Mouse (Mus musculus) Patski (cell line): ENCODE measurements around the gene Nosip. TPM values are rescaled to one million over a fixed set of nuclear protein-coding genes. Genes with fewer than 3 reads are reported as not detected.
"Not testable (repeated sequence)": the region's sequence is repeated elsewhere in the genome, so short reads cannot be mapped to it uniquely, and the experiment has no call there.

Experiments
- ATAC-seq: fragments of 100-300 bp; one replicate; pipeline ENCODE4 v1.8.0; 2021
- CTCF ChIA-PET: fragments of 350-600 bp; sonication (Branson Sonifier 250); formaldehyde crosslinking; loops from one replicate; lab custom pipeline; 2022; ENCODE audit warnings: inconsistent platforms; lab: Charles Lee
- POLR2A ChIA-PET: fragments of 350-600 bp; sonication (Branson Sonifier 250); formaldehyde crosslinking; loops from one replicate; lab custom pipeline; 2022; ENCODE audit warnings: antibody characterized with exemption, inconsistent platforms; lab: Charles Lee
- DNase-seq: peaks from one replicate; pipeline ENCODE4 v3.0.0-alpha.2; 2011; ENCODE audit warnings: low read depth, low spot score
- H3K27me3 ChIP-seq: fragments of 371-371 bp; one replicate; pipeline ENCODE4 v1.5.1; 2021
- CTCF ChIP-seq: fragments of 100-300 bp; IDR thresholded peaks from one replicate; pipeline ENCODE4 v1.5.1; 2021
- in situ Hi-C: fragments of 300-500 bp; cut with MboI; formaldehyde crosslinking; loops from 3 replicates; pipeline ENCODE4 v1.11.1; 2018; ENCODE audit warnings: low pct_unique_long_range_greater_than_20kb, mixed read lengths
- polyA plus RNA-seq: library from polyadenylated mRNA; unstranded; gene quantifications from one replicate; pipeline ENCODE4 v1.2.3, GENCODE M21; 2021

Gene Nosip
- polyA plus RNA-seq, 1 experiment from 2014 or later = 77.4 TPM

- H3K27me3 ChIP-seq = no peaks in the 10 kb centered on the region
- TF ChIP-seq CTCF = no peak
- ChIA-PET POLR2A (interaction anchor here (1.7 kb wide), 1 partner anchor 40 kb away, joined by 5 read pairs; no protein-coding TSS in a partner anchor), CTCF (interaction anchor here (0.9 to 1.8 kb wide), 2 partner anchors 8 to 18 kb away, joined by 3 to 5 read pairs; no protein-coding TSS in a partner anchor)
- DNase-seq (no peak), ATAC-seq (no peak)
- in situ Hi-C loops = no loop called here
Measured at GRCm38 (mm10) chr7:45019031-45019571, 43.1 kb upstream of the Nosip start.

DNA sequence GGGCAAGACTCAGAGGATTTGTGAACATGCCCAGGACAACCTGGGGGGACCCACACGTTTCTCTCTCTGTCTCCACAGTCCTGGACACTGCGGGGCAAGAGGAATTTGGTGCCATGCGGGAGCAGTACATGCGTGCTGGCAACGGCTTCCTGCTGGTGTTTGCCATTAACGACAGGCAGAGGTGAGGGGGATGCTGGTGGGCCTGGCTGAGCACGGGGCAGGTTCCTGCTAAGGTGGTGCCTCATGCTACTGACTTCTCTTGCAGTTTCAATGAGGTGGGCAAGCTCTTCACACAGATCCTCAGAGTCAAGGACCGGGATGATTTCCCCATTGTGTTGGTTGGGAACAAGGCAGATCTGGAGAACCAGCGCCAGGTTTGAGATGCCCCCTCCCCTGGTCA lies 42.0 kb upstream of the Nosip start:
- H3K27me3 ChIP-seq = no peaks in the 10 kb centered on the region
- in situ Hi-C loops = no loop called here
- ATAC-seq = no peak
- CTCF ChIA-PET = no interaction called here
- no peak for TF ChIP-seq CTCF
- POLR2A ChIA-PET = no interaction called here
- no peak for DNase-seq

DNA sequence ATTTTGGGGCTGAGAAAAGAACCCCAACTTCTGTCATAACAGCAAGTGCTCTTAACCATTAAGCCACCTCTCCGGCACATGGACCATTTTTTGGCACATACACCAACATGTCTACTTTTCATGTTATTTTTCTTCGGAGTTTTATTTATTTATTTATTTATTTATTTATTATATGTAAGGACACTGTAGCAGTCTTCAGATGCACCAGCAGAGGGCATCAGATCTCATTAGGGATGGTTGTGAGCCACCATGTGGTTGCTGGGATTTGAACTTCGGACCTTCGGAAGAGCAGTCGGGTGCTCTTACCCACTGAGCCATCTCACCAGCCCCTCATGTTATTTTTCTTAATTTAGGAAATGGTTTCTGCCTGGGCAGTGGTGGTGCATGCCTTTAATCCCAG lies 38.5 kb upstream of the Nosip start:
- CTCF ChIA-PET, H3K27me3 ChIP-seq, in situ Hi-C loops, DNase-seq, ATAC-seq: not testable (repeated sequence)
- POLR2A ChIA-PET = interaction anchor here (0.7 kb wide), 1 partner anchor 42 kb away, joined by 3 read pairs; no protein-coding TSS in a partner anchor

GRCm38 (mm10) chr7:45024281-45025248 lies 37.7 kb upstream of the Nosip start:
- DNase-seq = no peak
- no peaks in the 10 kb centered on the region for H3K27me3 ChIP-seq
- no peak for TF ChIP-seq CTCF
- POLR2A ChIA-PET = interaction anchor here (0.7 kb wide), 1 partner anchor 41 kb away, joined by 3 read pairs; no protein-coding TSS in a partner anchor
- CTCF ChIA-PET = no interaction called here
- no peak for ATAC-seq
- in situ Hi-C loops = no loop called here

DNA sequence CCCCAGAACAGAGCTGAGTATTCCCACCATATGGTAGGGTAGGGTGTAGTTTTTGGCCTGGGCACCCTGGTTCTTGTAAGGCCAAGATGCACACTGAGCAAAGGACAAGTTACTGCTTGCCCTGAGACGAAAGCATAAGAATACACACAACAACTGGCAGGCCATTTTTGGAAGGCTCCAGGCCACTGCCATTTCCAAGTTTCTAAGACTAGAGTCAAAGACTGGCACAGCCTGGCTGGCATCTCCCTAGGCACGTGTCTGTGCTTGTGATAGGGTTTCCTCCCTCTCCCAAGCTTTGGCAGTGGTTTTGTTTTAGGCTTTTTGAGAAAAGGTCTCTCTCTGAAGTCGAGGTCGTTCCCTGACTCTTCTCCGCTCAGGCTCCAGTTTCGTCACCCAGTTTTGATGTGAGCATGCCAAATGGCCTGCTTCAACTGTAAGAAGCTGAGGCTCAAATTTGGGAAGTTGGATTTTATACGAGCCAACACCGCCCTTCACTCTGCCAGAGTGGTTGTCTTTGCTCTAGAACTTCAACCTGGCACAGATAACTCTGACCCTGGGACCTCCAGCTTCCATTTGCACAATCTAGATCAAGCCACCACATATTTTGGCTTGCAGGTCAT lies 36.5 kb upstream of the Nosip start:
- POLR2A ChIA-PET = no interaction called here
- CTCF ChIA-PET = no interaction called here
- TF ChIP-seq CTCF = no peak
- ATAC-seq = no peak
- DNase-seq = no peak
- H3K27me3 ChIP-seq = no peaks in the 10 kb centered on the region
- in situ Hi-C loops = no loop called here

DNA sequence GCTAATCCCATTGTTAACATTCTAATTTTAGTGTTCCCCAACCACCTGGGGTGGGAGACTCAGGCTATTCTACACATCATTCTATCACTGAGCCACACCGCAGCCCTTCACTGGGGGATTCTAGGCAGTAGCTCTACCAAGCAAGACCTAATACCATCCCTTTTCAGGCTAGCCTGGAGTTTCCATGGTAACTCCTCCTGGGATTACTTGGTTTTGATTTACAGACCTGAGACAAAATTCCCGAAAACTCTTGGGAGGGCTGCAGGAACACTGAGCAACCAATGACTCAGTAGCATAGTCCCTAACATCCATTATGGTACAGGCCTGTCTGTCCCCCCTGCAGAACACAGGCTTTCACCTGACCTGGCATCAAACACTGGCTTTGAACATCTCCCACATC lies 36.0 kb upstream of the Nosip start:
- ATAC-seq = no peak
- CTCF ChIA-PET = interaction anchor here (1.3 to 1.5 kb wide), 2 partner anchors 8 to 12 kb away, joined by 5 read pairs; partner anchors contain the start of gene Rras
- no peak for TF ChIP-seq CTCF
- POLR2A ChIA-PET = no interaction called here
- in situ Hi-C loops = no loop called here
- no peaks in the 10 kb centered on the region for H3K27me3 ChIP-seq
- no peak for DNase-seq

GRCm38 (mm10) chr7:45027761-45028160 lies 34.5 kb upstream of the Nosip start:
- DNase-seq (no peak), ATAC-seq (no peak)
- no peaks in the 10 kb centered on the region for H3K27me3 ChIP-seq
- TF ChIP-seq CTCF = no peak
- in situ Hi-C loops = no loop called here
- POLR2A ChIA-PET = no interaction called here
- CTCF ChIA-PET = interaction anchor here (0.6 to 2.7 kb wide), 3 partner anchors 8 to 10 kb away, joined by 3 to 8 read pairs (median 5); partner anchors contain the start of gene Rras

DNA sequence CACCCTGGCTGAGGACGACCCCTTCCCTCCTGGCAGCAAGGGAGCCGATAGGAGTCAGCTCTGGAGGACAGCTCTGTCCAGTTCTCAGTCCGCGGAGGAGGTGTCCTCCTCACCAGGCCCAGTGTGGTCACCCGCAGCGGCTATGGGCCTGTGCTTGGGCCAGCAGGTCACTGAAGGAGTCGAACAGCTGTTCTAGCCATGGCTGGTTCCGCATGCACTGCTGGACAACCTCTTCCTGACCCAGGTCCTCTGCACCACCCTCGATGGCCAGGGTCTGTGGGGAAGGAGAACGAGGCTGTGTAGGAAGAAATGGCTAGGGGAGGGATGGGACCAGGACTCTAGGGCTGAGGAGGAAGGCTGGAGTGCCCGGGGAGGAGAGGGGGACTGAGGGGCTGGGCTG lies 33.9 kb upstream of the Nosip start:
- no peaks in the 10 kb centered on the region for H3K27me3 ChIP-seq
- DNase-seq (no peak), ATAC-seq (no peak)
- CTCF ChIA-PET = interaction anchor here (2.7 kb wide), 1 partner anchor 10 kb away, joined by 8 read pairs; the partner anchor contains the start of gene Rras
- POLR2A ChIA-PET = no interaction called here
- TF ChIP-seq CTCF = no peak
- in situ Hi-C loops = no loop called here

DNA sequence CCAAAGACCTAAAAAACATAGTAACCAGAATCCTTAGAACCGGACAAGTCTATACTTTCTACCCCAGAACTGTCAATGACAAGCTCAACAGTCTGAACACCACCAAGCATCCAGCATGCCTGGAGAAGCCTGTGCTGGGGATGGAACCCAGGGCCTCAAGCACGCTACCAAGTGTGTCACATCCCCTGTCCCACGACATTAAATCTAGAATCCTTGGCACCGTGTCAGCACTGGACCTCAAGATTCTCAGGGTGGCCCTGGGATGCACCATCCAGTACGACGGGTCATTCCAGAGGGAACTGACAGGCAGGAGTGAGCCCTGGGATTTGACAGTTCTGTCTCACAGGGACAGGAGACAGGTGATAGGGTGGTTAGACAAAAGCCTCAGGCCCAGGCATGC lies 32.2 kb upstream of the Nosip start:
- ChIA-PET CTCF (interaction anchor here (1.1 to 2.7 kb wide), 4 partner anchors 10 to 29 kb away, joined by 3 to 8 read pairs (median 4); partner anchors contain the start of gene Rras), POLR2A (interaction anchor here (1.2 kb wide), 1 partner anchor 18 kb away, joined by 3 read pairs; no protein-coding TSS in a partner anchor)
- no peaks in the 10 kb centered on the region for H3K27me3 ChIP-seq
- TF ChIP-seq CTCF = no peak
- in situ Hi-C loops = no loop called here
- no peak for ATAC-seq
- no peak for DNase-seq

GRCm38 (mm10) chr7:45030857-45031256 lies 31.4 kb upstream of the Nosip start:
- ATAC-seq (no peak), DNase-seq (no peak)
- no peaks in the 10 kb centered on the region for H3K27me3 ChIP-seq
- no peak for TF ChIP-seq CTCF
- POLR2A ChIA-PET = interaction anchor here (1.2 kb wide), 1 partner anchor 17 kb away, joined by 3 read pairs; no protein-coding TSS in a partner anchor
- in situ Hi-C loops = no loop called here
- CTCF ChIA-PET = interaction anchor here (1.1 to 1.3 kb wide), 2 partner anchors 10 to 14 kb away, joined by 3 to 4 read pairs; no protein-coding TSS in a partner anchor
